Mouse (Mus musculus) CH12.LX (cell line): ENCODE measurements around the gene Tpst2. TPM values are rescaled to one million over a fixed set of nuclear protein-coding genes. Genes with fewer than 3 reads are reported as not detected.
A peak's percentile ranks its signal among the peaks of the same experiment; 100 is the strongest.

Experiments used
- DNase-seq: peaks from one replicate; pipeline ENCODE4 v3.0.0-alpha.2; 2013; ENCODE audit errors: extremely low read depth
- H3K27ac ChIP-seq: 2 replicates; pipeline ENCODE4 v1.5.1; 2012; ENCODE audit warnings: low read depth, mild to moderate bottlenecking, control low read depth, moderate library complexity; ENCODE audit not compliant: insufficient read depth
- H3K27me3 ChIP-seq: replicated peaks from 2 replicates; pipeline ENCODE3; 2012; ENCODE audit warnings: inconsistent platforms
- H3K36me3 ChIP-seq, 2 experiments: replicated peaks in 1 of 2; 2 replicates each; pipeline versions ENCODE3 to v1.6.1; 2012; ENCODE audit warnings: inconsistent platforms in 1 of 2, low read length in 1 of 2, mild to moderate bottlenecking in 1 of 2, mixed read lengths in 1 of 2, moderate library complexity in 1 of 2; ENCODE audit not compliant: control insufficient read depth in 1 of 2, insufficient read depth in 1 of 2
- H3K4me1 ChIP-seq, 2 experiments: 2 replicates each; pipeline ENCODE4 v1.6.1; 2012; ENCODE audit warnings: inconsistent platforms in 1 of 2, moderate library complexity in 1 of 2; ENCODE audit not compliant: insufficient read depth in 2 of 2, control insufficient read depth in 1 of 2
- H3K4me2 ChIP-seq: 2 replicates; pipeline ENCODE4 v1.6.1; 2012; ENCODE audit warnings: low read depth, mild to moderate bottlenecking, control low read depth; ENCODE audit not compliant: poor library complexity, insufficient read depth, severe bottlenecking
- H3K4me3 ChIP-seq, 3 experiments: fragments of 150-350 bp in 1 of 3; sonication (generic) in 1 of 3; replicated peaks in 1 of 3; 2 replicates each; pipeline versions ENCODE3 to v1.5.1; 2011 to 2012; ENCODE audit warnings: low read depth in 2 of 3, low read length in 2 of 3, mild to moderate bottlenecking in 2 of 3, moderate library complexity in 2 of 3, control low read depth in 1 of 3, improper control_type of control experiment in 1 of 3, inconsistent platforms in 1 of 3, mixed read lengths in 1 of 3; ENCODE audit not compliant: poor library complexity in 1 of 3
- H3K79me2 ChIP-seq: replicated peaks from 2 replicates; pipeline ENCODE4 v1.6.1; 2012; ENCODE audit warnings: mild to moderate bottlenecking, moderate library complexity; ENCODE audit not compliant: control insufficient read depth, poor library complexity, insufficient read depth, severe bottlenecking; ENCODE audit errors: extremely low read depth
- H3K9ac ChIP-seq: 2 replicates; pipeline ENCODE4 v1.6.1; 2012; ENCODE audit warnings: low read depth, mild to moderate bottlenecking, control low read depth, moderate library complexity; ENCODE audit not compliant: insufficient read depth
- H3K9me3 ChIP-seq: replicated peaks from 2 replicates; pipeline ENCODE3; 2012; ENCODE audit warnings: low read length, inconsistent platforms, mixed read lengths
- BHLHE40 ChIP-seq: IDR thresholded peaks from 2 replicates; pipeline ENCODE4 v1.6.1; 2011; ENCODE audit warnings: mild to moderate bottlenecking, low read depth, low read length, improper control_type of control experiment
- CHD1 ChIP-seq: IDR thresholded peaks from 2 replicates; pipeline ENCODE4 v1.6.1; 2012; ENCODE audit warnings: low read depth, low read length, improper control_type of control experiment, inconsistent platforms
- CHD2 ChIP-seq: IDR thresholded peaks from 2 replicates; pipeline ENCODE4 v1.6.1; 2011; ENCODE audit warnings: low read length, improper control_type of control experiment
- E2F4 ChIP-seq: IDR thresholded peaks from 2 replicates; pipeline ENCODE4 v1.6.1; 2011; ENCODE audit warnings: low read depth, low read length, improper control_type of control experiment; ENCODE audit not compliant: insufficient replicate concordance
- ELF1 ChIP-seq: IDR thresholded peaks from 2 replicates; pipeline ENCODE4 v1.6.1; 2014; ENCODE audit warnings: low read depth, mild to moderate bottlenecking, inconsistent platforms, low read length, improper control_type of control experiment
- GABPA ChIP-seq: IDR thresholded peaks from 2 replicates; pipeline ENCODE4 v1.6.1; 2012; ENCODE audit warnings: low read depth, low read length, improper control_type of control experiment, inconsistent platforms; ENCODE audit not compliant: insufficient replicate concordance
- IRF4 ChIP-seq: IDR thresholded peaks from 2 replicates; pipeline ENCODE4 v1.6.1; 2014; ENCODE audit warnings: low read depth, mild to moderate bottlenecking, inconsistent platforms, low read length, improper control_type of control experiment
- JUN ChIP-seq: IDR thresholded peaks from 2 replicates; pipeline ENCODE4 v1.6.1; 2011; ENCODE audit warnings: low read depth, mild to moderate bottlenecking, low read length, improper control_type of control experiment, moderate library complexity; ENCODE audit not compliant: insufficient read depth
- KAT2A ChIP-seq: IDR thresholded peaks from 2 replicates; pipeline ENCODE4 v1.6.1; 2012; ENCODE audit warnings: low read length, improper control_type of control experiment, inconsistent platforms; ENCODE audit not compliant: insufficient replicate concordance
- MAFK ChIP-seq: IDR thresholded peaks from 2 replicates; pipeline ENCODE4 v1.6.1; 2011; ENCODE audit warnings: low read length, improper control_type of control experiment; ENCODE audit not compliant: insufficient replicate concordance
- MAX ChIP-seq: IDR thresholded peaks from 2 replicates; pipeline ENCODE4 v1.6.1; 2011; ENCODE audit warnings: low read length, improper control_type of control experiment
- MAZ ChIP-seq: IDR thresholded peaks from 2 replicates; pipeline ENCODE4 v1.6.1; 2012; ENCODE audit warnings: low read depth, mild to moderate bottlenecking, inconsistent platforms, low read length, improper control_type of control experiment, moderate library complexity
- MXI1 ChIP-seq: IDR thresholded peaks from 2 replicates; pipeline ENCODE4 v1.6.1; 2011; ENCODE audit warnings: mild to moderate bottlenecking, low read depth, low read length, improper control_type of control experiment
- MYC ChIP-seq: IDR thresholded peaks from 2 replicates; pipeline ENCODE4 v1.6.1; 2011; ENCODE audit warnings: low read depth, mild to moderate bottlenecking, improper control_type of control experiment, low read length
- NELFE ChIP-seq: IDR thresholded peaks from 2 replicates; pipeline ENCODE4 v1.6.1; 2011; ENCODE audit warnings: low read depth, low read length, improper control_type of control experiment
- NRF1 ChIP-seq: IDR thresholded peaks from 2 replicates; pipeline ENCODE4 v1.6.1; 2014; ENCODE audit warnings: low read depth, mild to moderate bottlenecking, inconsistent platforms, low read length, improper control_type of control experiment, moderate library complexity
- PAX5 ChIP-seq: IDR thresholded peaks from 2 replicates; pipeline ENCODE4 v1.6.1; 2012; ENCODE audit warnings: low read length, inconsistent platforms, mixed read lengths
- POLR2AphosphoS2 ChIP-seq: IDR thresholded peaks from 2 replicates; pipeline ENCODE4 v1.6.1; 2011; ENCODE audit warnings: low read depth, low read length, improper control_type of control experiment
- SIN3A ChIP-seq: IDR thresholded peaks from 2 replicates; pipeline ENCODE4 v1.6.1; 2012; ENCODE audit warnings: low read length, improper control_type of control experiment, inconsistent platforms
- SMC3 ChIP-seq: IDR thresholded peaks from 2 replicates; pipeline ENCODE4 v1.6.1; 2011; ENCODE audit warnings: low read depth, low read length, improper control_type of control experiment
- TBP ChIP-seq: conservative IDR thresholded peaks from 2 replicates; pipeline ENCODE4 v1.6.1; 2011; ENCODE audit warnings: low read depth, low read length, improper control_type of control experiment
- TCF12 ChIP-seq: IDR thresholded peaks from 2 replicates; pipeline ENCODE4 v1.6.1; 2014; ENCODE audit warnings: low read depth, mild to moderate bottlenecking, inconsistent platforms, low read length, improper control_type of control experiment
- UBTF ChIP-seq: IDR thresholded peaks from 2 replicates; pipeline ENCODE4 v1.6.1; 2012; ENCODE audit warnings: low read depth, mild to moderate bottlenecking, inconsistent platforms, low read length, improper control_type of control experiment, moderate library complexity
- USF2 ChIP-seq: conservative IDR thresholded peaks from 2 replicates; pipeline ENCODE4 v1.6.1; 2011; ENCODE audit warnings: low read depth, low read length, improper control_type of control experiment
- ZC3H11A ChIP-seq: IDR thresholded peaks from 2 replicates; pipeline ENCODE4 v1.6.1; 2012; ENCODE audit warnings: low read depth, mild to moderate bottlenecking, inconsistent platforms, low read length, improper control_type of control experiment
- ZKSCAN1 ChIP-seq: IDR thresholded peaks from 2 replicates; pipeline ENCODE4 v1.6.1; 2012; ENCODE audit warnings: low read depth, inconsistent platforms, low read length, improper control_type of control experiment, borderline replicate concordance
- dilution Hi-C: fragments of 300-500 bp; cut with MboI; formaldehyde crosslinking; loops from 2 replicates; pipeline ENCODE4 v1.14.3; 2020; ENCODE audit warnings: low sequenced_read_pairs; ENCODE audit not compliant: extremely low pct_unique_long_range_greater_than_20kb, extremely low pct_ligation_motif_present
- in situ Hi-C: fragments of 300-500 bp; cut with MboI; formaldehyde crosslinking; loops from 3 replicates; pipeline ENCODE4 v1.14.3; 2019; ENCODE audit warnings: low sequenced_read_pairs, low pct_ligation_motif_present, low pct_unique_long_range_greater_than_20kb, mixed read lengths
- polyA plus RNA-seq: library from polyadenylated mRNA; unstranded; fragments of >175 nt; gene quantifications from 2 replicates; pipeline ENCODE4 v1.2.1, GENCODE M21; 2012; ENCODE audit warnings: low read depth; ENCODE audit not compliant: insufficient read length
- total RNA-seq, 2 experiments: library from RNA; depleted of rRNA; stranded (reverse); fragments of 300-350 nt in 1 of 2; fragments of >200 nt in 1 of 2; gene quantifications; 2 replicates each; pipeline ENCODE4 v1.2.3; 2012 to 2014

The Tpst2 gene
- total and polyA plus RNA-seq, 3 experiments = 12.6 to 20.7 (median 15.6) TPM

GRCm38 (mm10) chr5:112300721-112301308 is 24.3 kb downstream of the Tpst2 start:
- Histone ChIP-seq H3K4me1 (peaks cover 0 to 19% of the 10 kb centered on the region in 2 experiments; a peak in 3 of 4 replicates), H3K9me3 (no peaks in the 10 kb centered on the region), H3K79me2 (no peaks in the 10 kb centered on the region), H3K36me3 (peaks cover 0 to 44% of the 10 kb centered on the region in 2 experiments), H3K27ac (no peak overlapping the region), H3K9ac (no peak overlapping the region), H3K27me3 (no peaks in the 10 kb centered on the region), H3K4me2 (no peak overlapping the region), H3K4me3 (no peak overlapping the region)
- TF ChIP-seq UBTF (no peak), ZKSCAN1 (peak; percentile 97)
- no peak for DNase-seq
- dilution Hi-C loops (no loop called here), in situ Hi-C loops (no loop called here)

- H3K36me3 ChIP-seq = peaks cover 0 to 48% of the 10 kb centered on the region in 2 experiments
- H3K4me3 ChIP-seq = no peak overlapping the region
- peaks cover 0 to 19% of the 10 kb centered on the region in 2 experiments; a peak in 3 of 4 replicates for H3K4me1 ChIP-seq
- no peak for TF ChIP-seq TCF12
- no peak for TF ChIP-seq ELF1
- TF ChIP-seq POLR2AphosphoS2 = no peak
- no peak for TF ChIP-seq MAZ
- no peak for TF ChIP-seq CHD2
- TF ChIP-seq CHD1 = no peak
- TF ChIP-seq SMC3 = no peak
- no peak for TF ChIP-seq NELFE
- in situ Hi-C loops (no loop called here), dilution Hi-C loops (no loop called here)
- H3K79me2 ChIP-seq = no peaks in the 10 kb centered on the region
- no peaks in the 10 kb centered on the region for H3K27me3 ChIP-seq
- H3K9ac ChIP-seq = no peak overlapping the region
- DNase-seq = no peak
- no peak overlapping the region for H3K4me2 ChIP-seq
- H3K27ac ChIP-seq = no peak overlapping the region
- H3K9me3 ChIP-seq = no peaks in the 10 kb centered on the region
Measured at GRCm38 (mm10) chr5:112301694-112302093, 25.2 kb downstream of the Tpst2 start.

GRCm38 (mm10) chr5:112302310-112302709 is 25.8 kb downstream of the Tpst2 start:
- H3K36me3 ChIP-seq = peaks cover under 1 to 49% of the 10 kb centered on the region in 2 experiments
- dilution Hi-C loops (no loop called here), in situ Hi-C loops (no loop called here)
- no peak overlapping the region for H3K27ac ChIP-seq
- H3K9me3 ChIP-seq = no peaks in the 10 kb centered on the region
- H3K9ac ChIP-seq = no peak overlapping the region
- H3K4me1 ChIP-seq = peaks cover 0 to 19% of the 10 kb centered on the region in 2 experiments; a peak in 3 of 4 replicates
- no peak for DNase-seq
- H3K27me3 ChIP-seq = no peaks in the 10 kb centered on the region
- no peaks in the 10 kb centered on the region for H3K79me2 ChIP-seq
- no peak overlapping the region for H3K4me2 ChIP-seq
- H3K4me3 ChIP-seq = no peak overlapping the region
- TF ChIP-seq JUN = no peak
- no peak for TF ChIP-seq KAT2A
- no peak for TF ChIP-seq BHLHE40
- TF ChIP-seq MAX = no peak
- TF ChIP-seq PAX5 = no peak
- TF ChIP-seq GABPA = no peak
- no peak for TF ChIP-seq NRF1
- no peak for TF ChIP-seq MAZ
- TF ChIP-seq MAFK = no peak
- no peak for TF ChIP-seq MXI1
- TF ChIP-seq SIN3A = no peak
- no peak for TF ChIP-seq IRF4
- TF ChIP-seq TBP = no peak
- TF ChIP-seq E2F4 = no peak
- no peak for TF ChIP-seq ZC3H11A
- TF ChIP-seq MYC = no peak
- no peak for TF ChIP-seq USF2
- no peak for TF ChIP-seq ELF1
- TF ChIP-seq UBTF = no peak
